Mouse (Mus musculus): ENCODE results near the gene Kiss1.

- TF ChIP-seq CTCF (IDR thresholded peaks at IDR 0.05; ENCODE audit: insufficient read depth, low read length) (no peak), POLR2A (IDR thresholded peaks at IDR 0.05; ENCODE audit: borderline replicate concordance, extremely low read depth, low read depth, low read length) (no peak)
Measured at GRCm38 (mm10) chr1:133346531-133346930, 24.9 kb downstream of the Kiss1 start.

All from lung, adult 2 months (tissue).